Mouse (Mus musculus) heart, embryonic 10.5 days (tissue): ENCODE measurements around the gene Nol12. TPM values are rescaled to one million over a fixed set of nuclear protein-coding genes. Genes with fewer than 3 reads are reported as not detected.
A peak's percentile ranks its signal among the peaks of the same experiment; 100 is the strongest.

ENCODE experiments used
- DNase-seq: peaks from one replicate; pipeline ENCODE4 v3.0.0-alpha.2; 2017; ENCODE audit warnings: low spot score
- H3K27ac ChIP-seq: fragments of 300-500 bp; sonication (generic); 2 replicates; pipeline ENCODE4 v1.5.1; 2016; ENCODE audit warnings: mild to moderate bottlenecking
- H3K27me3 ChIP-seq: fragments of 300-500 bp; sonication (generic); 2 replicates; pipeline ENCODE4 v1.6.1; 2016; ENCODE audit warnings: mild to moderate bottlenecking; ENCODE audit not compliant: poor library complexity, insufficient read depth, severe bottlenecking
- H3K36me3 ChIP-seq: fragments of 300-500 bp; sonication (generic); 2 replicates; pipeline ENCODE4 v1.6.1; 2016; ENCODE audit warnings: mild to moderate bottlenecking, moderate library complexity
- H3K4me1 ChIP-seq: fragments of 300-500 bp; sonication (generic); 2 replicates; pipeline ENCODE4 v1.6.1; 2016; ENCODE audit warnings: mild to moderate bottlenecking
- H3K4me3 ChIP-seq: fragments of 300-500 bp; sonication (generic); 2 replicates; pipeline ENCODE4 v1.5.1; 2016; ENCODE audit warnings: mild to moderate bottlenecking, moderate library complexity
- H3K9me3 ChIP-seq: fragments of 300-500 bp; sonication (generic); 2 replicates; pipeline ENCODE4 v1.6.1; 2016; ENCODE audit warnings: mild to moderate bottlenecking, moderate library complexity
- WGBS: fragments of 180-500 bp; shearing (Covaris S2); methylation state at CpG from one replicate; pipeline ENCODE4 v1.1.7; 2016; 5-methylcytosine and 5-hydroxymethylcytosine counted together
- polyA plus RNA-seq: library from polyadenylated mRNA; unstranded; fragments of >200 nt; fragmentation: Nextera tagmentation; extraction: Ambion mirVana; gene quantifications from 2 replicates; pipeline ENCODE4 v1.2.1, GENCODE M21; 2016

Nol12 gene
- polyA plus RNA-seq, 1 experiment from 2014 or later = 70.0 TPM

DNA sequence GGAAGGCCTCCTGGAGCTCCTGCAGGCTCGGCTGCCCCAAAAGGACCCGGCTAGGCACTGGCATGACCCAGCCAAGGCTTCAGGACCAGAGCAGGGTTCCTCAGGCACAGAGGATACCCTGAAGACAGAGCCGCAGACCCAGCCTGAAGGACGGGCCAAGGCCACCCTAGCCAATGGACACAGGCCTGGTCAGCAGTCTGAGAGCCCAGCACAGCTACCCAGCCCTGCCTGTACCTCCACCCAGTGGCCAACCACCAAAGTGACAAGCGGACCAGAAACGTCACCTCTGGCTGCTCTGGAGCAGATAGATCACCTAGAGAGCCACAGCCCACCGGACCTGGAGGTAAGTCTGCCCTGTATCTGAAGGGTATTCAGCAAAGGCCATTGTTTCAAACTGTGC lies 39.2 kb downstream of the Nol12 start:
- H3K27ac ChIP-seq = 0 out of 2 replicates have a peak overlapping the region, but pooled peaks have one; percentile 31
- WGBS = 64% methylated on average over 7 of the region's 7 CpGs
- peaks cover 13% of the 10 kb centered on the region for H3K27me3 ChIP-seq
- H3K4me1 ChIP-seq = peaks cover 25% of the 10 kb centered on the region
- DNase-seq = peak; percentile 78
- H3K9me3 ChIP-seq = no peaks in the 10 kb centered on the region
- no peaks in the 10 kb centered on the region for H3K36me3 ChIP-seq
- no peak overlapping the region for H3K4me3 ChIP-seq

DNA sequence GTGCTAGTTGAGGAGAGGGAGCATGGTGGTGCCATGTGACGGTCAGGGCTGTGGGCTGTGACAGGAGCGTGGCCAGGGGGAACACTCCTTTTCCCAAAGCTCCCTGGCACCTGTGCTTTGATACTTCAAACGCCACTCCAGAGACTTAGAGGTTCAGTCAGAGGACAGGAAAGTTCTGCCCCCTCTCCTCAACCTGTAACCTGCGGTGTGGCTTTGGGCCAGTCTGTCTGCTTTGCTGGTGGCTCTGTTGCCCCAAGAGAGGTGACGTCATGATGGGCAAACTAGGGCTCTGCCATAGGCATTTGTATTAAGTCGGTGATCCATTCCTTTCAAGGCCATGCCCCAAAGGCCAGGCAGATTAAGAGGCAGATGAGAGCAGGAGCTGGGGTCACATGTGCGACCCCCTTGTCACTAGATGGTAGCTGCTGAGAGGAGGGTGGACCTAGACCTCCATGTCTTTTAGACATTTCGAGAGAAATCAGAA lies 43.0 kb downstream of the Nol12 start:
- no peaks in the 10 kb centered on the region for H3K9me3 ChIP-seq
- WGBS = 86% methylated on average over 8 of the region's 8 CpGs
- no peak overlapping the region for H3K4me3 ChIP-seq
- H3K27ac ChIP-seq = no peak overlapping the region
- no peak for DNase-seq
- H3K4me1 ChIP-seq = peaks cover 49% of the 10 kb centered on the region
- H3K27me3 ChIP-seq = peaks cover 9% of the 10 kb centered on the region
- H3K36me3 ChIP-seq = no peaks in the 10 kb centered on the region

DNA sequence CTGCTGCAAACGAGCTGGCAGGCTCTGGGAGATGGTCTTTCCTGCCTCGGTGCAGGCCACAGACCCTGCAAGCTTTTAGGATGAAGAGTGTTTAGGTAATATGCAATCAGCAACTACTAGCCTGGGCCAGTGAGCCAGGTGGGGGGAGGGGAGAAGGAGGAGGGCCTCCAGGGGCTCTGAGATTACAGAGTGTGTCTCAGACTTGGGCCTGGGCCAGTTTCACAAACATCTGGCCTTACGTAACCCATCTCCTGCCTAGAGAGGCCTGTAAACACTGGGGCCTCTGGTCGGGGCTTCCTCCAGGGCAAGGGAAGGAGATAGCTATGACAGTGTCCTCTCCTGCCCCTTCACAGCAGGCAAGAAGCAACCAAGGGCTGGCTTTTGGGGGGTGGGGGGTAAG lies 44.1 kb downstream of the Nol12 start:
- Histone ChIP-seq H3K9me3 (no peaks in the 10 kb centered on the region), H3K36me3 (no peaks in the 10 kb centered on the region), H3K27me3 (no peaks in the 10 kb centered on the region), H3K27ac (peak overlapping the region; percentile 85), H3K4me3 (peak overlapping the region; percentile 25), H3K4me1 (peaks cover 45% of the 10 kb centered on the region)
- peak; percentile 87 for DNase-seq
- whole genome bisulfite sequencing = 5% methylated on average over 4 of the region's 4 CpGs

DNA sequence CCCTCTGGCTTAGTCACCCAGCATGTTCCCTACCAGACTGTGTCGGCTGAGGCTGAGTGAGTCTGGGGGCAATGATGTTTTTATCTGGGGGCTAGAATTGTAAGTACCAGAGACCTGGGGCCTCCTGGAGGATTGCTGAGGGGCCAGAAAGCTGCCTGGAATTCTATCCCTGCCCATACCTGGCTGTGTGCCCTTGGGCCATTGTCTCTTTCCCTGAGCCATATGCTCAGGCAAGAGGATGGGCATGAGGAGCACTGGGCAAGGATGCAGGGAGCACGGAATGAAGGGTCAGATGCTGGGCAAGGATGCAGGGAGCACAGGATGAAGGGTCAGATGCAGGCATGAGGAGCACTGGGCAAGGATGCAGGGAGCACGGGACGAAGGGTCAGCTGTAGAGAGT lies 45.4 kb downstream of the Nol12 start:
- Histone ChIP-seq H3K36me3 (no peaks in the 10 kb centered on the region), H3K27ac (0 out of 2 replicates have a peak overlapping the region, but pooled peaks have one; percentile 85), H3K9me3 (no peaks in the 10 kb centered on the region), H3K27me3 (no peaks in the 10 kb centered on the region), H3K4me1 (peaks cover 54% of the 10 kb centered on the region), H3K4me3 (no peak overlapping the region)
- DNase-seq = no peak
- 85% methylated on average over 4 of the region's 4 CpGs for WGBS

DNA sequence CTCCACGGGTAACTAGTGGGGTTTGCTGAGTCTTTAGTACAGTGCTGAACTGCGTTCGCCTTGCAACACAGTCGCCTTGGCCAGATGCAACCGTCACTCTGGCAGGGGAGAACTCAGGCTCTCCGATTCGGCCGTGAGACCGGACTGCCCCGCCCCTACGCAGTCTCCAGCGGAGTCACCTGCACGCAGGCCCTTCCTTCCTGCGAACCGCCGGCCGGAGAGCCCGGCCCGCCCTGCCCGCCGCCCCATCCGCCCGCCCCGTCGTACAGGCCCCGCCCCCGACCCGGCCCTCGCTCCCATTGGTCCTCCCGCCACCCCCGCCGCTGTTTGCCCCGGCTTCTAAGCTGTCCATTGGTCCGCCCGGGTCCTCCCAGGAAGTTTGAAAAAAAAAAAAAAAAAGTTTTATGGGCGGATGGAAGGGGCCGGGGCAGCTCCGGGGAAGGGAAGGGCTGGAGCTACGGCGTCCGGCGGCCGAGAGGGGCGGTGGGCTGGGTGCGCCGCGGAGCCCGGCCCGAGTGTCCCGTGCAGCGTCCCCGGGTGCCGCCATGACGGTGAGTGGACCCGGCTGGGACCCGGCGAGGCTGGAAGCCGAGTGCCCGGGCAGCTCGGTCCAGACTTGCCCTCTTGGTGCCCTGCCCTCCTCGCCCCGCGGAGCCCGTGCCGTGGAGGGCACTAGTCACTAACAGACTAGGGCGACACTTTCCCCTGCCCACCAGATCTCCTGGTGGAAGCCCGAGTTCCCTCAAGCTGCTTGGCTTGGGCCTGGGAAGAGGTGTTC lies 48.1 kb downstream of the Nol12 start:
- Histone ChIP-seq H3K27me3 (no peaks in the 10 kb centered on the region), H3K4me3 (peak overlapping the region; percentile 91), H3K27ac (peak overlapping the region; percentile 96), H3K36me3 (0 out of 2 replicates have a peak, but pooled peaks cover under 1% of the 10 kb centered on the region), H3K4me1 (peaks cover 77% of the 10 kb centered on the region), H3K9me3 (no peaks in the 10 kb centered on the region)
- under 1% methylated on average over 62 of the region's 67 CpGs for WGBS
- DNase-seq = peak; percentile 97

DNA sequence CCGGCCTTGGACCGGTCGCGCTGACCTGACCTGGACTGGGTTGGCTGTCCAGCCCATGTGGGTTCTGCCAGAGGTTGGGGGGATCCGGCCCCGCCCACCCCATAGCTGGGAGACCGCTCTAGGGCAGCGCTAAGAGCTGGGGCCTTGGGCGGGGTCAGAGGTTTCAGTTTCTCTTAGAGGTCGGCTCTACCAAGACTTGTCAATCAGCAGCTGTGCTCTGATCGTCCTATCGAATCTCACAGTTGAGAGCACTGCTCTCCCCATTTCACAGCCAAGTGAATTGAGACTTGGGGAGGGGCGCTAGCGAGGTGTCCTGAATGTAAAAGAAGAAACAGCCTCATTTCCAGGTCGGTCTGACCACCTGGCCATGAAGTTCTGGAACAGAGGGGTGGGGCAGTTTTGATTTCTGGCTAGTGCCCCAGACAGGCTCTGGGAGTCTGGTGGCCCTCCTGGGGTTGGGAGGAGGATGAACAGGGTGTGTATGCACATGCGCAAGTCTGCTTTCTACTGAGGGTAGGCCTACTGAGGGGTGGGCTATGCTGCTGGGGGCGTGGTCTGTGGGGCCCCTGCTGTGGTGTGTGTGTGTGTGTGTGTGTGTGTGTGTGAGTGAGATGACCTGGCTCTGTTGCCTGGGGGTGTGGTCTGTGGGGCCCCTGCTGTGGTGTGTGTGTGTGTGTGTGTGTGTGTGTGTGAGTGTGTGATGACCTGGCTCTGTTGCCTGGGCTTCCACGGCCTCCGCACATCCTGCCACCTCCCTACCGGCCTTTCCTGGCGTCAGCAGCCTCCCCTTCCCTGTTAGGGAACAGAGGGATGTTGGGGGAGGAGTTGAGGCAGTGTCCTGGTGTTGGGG lies 48.9 kb downstream of the Nol12 start:
- WGBS = 1% methylated on average over 21 of the region's 21 CpGs
- Histone ChIP-seq H3K4me1 (peaks cover 78% of the 10 kb centered on the region), H3K9me3 (no peaks in the 10 kb centered on the region), H3K4me3 (peak overlapping the region; percentile 91), H3K27me3 (no peaks in the 10 kb centered on the region), H3K27ac (peak overlapping the region; percentile 96), H3K36me3 (peaks cover 8% of the 10 kb centered on the region)
- peak; percentile 90 for DNase-seq

DNA sequence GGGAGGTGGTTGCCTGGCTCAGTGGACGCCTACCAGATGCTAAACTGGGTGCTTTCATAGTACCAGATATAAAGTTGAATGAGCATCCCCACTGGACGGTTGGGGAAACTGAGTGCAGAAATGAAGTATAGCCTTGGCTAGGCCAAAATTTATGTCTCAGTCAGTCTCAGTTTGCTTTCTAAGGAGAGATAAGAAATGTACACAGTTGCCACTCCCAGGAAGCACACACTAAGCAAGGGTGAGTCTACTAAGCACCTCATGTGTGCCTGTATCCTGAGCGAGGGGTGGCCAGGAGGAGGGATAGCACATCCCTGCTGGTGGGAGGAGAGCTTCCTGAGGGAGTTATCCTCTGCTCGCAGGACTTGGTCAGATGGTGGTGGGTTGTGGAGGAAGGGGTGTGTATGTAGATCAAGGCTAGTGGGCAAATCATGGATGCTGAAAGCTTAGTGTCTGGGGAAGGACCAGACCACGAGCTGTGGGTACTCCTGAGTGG lies 49.6 kb downstream of the Nol12 start:
- Histone ChIP-seq H3K27me3 (no peaks in the 10 kb centered on the region), H3K27ac (peak overlapping the region; percentile 96), H3K36me3 (peaks cover 15% of the 10 kb centered on the region), H3K9me3 (no peaks in the 10 kb centered on the region), H3K4me1 (peaks cover 78% of the 10 kb centered on the region), H3K4me3 (peak overlapping the region; percentile 91)
- 28% methylated on average over 5 of the region's 5 CpGs for WGBS
- DNase-seq = no peak

DNA sequence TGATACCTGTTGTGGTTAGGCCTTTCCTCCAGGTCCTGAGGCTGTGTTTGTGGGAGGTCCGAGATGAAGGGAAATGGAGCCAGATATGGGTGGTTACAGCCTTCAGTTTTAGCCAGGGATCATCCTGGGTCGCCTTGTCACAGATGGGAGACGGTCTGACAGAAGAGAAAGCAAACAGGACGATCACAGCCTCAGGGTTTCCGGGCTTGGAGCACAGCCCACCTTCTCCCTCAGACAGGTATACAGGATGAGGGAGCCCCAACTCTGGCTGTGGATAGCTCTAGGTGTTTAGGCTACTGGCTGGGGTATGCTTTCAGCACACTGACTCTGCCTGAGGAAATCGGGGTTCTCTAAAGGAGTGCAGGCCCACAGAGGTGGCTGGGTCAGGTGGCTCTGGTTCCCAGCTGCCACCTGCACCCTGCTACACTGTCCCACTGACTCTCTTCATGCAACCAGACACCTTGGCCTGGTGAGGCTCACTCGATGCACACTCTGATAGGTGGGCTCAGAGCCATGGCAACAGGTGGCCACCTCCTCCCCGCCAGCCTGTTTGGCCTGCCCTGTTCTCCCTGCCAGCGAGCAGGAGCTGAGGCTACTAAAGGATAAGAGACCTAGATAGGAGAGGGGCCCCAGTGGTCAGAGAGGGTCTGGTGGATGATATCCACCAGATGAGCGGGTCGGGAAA lies 51.9 kb downstream of the Nol12 start:
- peaks cover 80% of the 10 kb centered on the region for H3K4me1 ChIP-seq
- peak overlapping the region; percentile 59 for H3K27ac ChIP-seq
- DNase-seq = no peak
- H3K36me3 ChIP-seq = peaks cover 38% of the 10 kb centered on the region
- 49% methylated on average over 11 of the region's 11 CpGs for WGBS
- H3K4me3 ChIP-seq = peak overlapping the region; percentile 16
- no peaks in the 10 kb centered on the region for H3K27me3 ChIP-seq
- H3K9me3 ChIP-seq = no peaks in the 10 kb centered on the region

DNA sequence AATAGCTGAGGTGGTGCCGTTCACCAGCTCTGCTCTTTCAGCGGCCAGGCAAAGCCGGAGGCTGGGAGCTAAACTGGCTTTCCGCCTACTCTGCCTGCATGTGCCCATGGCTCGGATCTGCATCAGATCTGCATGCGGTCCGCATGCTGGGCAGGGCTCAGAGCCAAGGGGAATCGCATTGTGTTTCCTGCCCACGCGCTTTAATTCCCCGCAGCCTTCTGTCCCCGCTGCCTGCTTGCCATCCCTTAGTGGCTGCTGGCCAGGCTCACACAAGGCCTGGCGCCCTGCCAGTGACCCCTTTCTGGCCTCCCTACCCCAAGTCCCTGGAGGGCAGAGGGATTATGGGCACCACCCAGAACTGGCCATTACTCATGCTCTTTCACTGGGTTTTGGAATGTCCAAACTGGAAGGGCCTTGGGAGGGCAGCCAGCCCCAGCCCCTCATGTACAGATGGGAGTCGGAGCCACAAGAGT lies 53.8 kb downstream of the Nol12 start:
- Histone ChIP-seq H3K36me3 (peaks cover 57% of the 10 kb centered on the region), H3K27me3 (no peaks in the 10 kb centered on the region), H3K27ac (peak overlapping the region; percentile 42; the same call in 1 of the 2 replicates), H3K4me1 (peaks cover 69% of the 10 kb centered on the region), H3K9me3 (no peaks in the 10 kb centered on the region), H3K4me3 (no peak overlapping the region)
- DNase-seq = no peak
- WGBS = 76% methylated on average over 14 of the region's 14 CpGs

DNA sequence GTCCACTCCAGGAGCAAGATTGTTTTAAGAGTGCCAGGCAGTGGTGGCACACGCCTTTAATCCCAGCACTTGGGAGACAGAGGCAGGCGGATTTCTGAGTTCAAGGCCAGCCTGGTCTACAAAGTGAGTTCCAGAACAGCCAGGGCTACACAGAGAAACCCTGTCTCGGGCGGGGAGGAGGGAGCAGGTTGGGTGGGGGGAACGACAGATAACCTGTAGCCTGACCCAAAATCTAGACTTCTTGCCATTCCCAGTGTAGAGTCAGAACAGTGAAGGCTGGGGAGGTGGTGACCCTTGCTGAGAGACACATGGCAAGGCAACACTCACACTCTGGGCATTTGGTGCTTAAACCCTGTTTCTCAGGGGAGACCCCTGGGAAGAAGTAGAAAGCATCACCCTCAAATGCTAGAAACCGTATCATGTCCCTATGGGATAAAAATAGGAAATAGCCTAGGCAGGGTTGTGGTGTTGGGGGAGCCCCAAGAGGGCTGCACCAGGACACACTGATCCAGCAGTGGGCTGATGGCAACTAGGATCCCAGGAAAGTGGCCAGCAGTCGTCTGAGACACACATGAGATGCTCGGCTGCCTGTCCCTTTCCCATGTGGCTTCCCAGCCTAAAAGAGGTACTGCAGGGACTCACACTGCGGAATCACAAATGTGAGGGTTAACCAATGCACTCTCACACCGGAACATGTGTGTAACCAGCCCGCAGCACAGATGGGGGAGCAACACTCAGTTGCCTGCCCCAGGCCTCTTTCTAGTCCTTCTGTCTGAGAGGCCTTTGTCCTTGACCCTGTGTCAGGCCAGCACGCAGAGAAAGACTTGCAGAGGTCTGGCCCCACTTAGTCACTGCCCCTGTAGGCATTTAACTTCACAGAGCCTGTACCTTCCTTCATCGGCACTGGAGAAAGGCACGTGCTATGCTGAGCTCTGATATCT lies 54.7 kb downstream of the Nol12 start:
- H3K4me1 ChIP-seq = peaks cover 60% of the 10 kb centered on the region
- no peaks in the 10 kb centered on the region for H3K27me3 ChIP-seq
- DNase-seq = no peak
- H3K36me3 ChIP-seq = peaks cover 66% of the 10 kb centered on the region
- 80% methylated on average over 14 of the region's 14 CpGs for WGBS
- peak overlapping the region; percentile 42; the same call in 1 of the 2 replicates for H3K27ac ChIP-seq
- no peaks in the 10 kb centered on the region for H3K9me3 ChIP-seq
- H3K4me3 ChIP-seq = no peak overlapping the region

DNA sequence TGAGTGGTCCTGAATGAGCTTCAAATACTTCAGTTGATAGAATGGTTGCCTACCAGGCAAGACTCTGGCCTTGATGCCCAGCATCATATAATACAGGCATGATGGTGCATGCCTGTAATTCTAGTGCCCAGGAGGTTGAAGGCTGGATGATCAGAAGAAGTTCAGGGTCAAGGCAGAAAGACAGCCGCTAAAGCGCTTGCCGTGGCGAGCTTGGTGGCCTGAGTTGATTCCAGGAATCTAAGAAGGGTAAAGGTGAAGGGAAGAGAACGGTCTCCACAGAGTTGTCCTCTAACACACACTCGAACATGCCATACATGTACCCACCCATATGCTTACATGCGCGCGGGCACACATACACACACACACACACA lies 55.3 kb downstream of the Nol12 start:
- Histone ChIP-seq H3K9me3 (no peaks in the 10 kb centered on the region), H3K27me3 (no peaks in the 10 kb centered on the region), H3K4me1 (peaks cover 54% of the 10 kb centered on the region), H3K27ac (peak overlapping the region; percentile 42; the same call in 1 of the 2 replicates), H3K4me3 (no peak overlapping the region), H3K36me3 (peaks cover 72% of the 10 kb centered on the region)
- 95% methylated on average over 9 of the region's 9 CpGs for WGBS
- DNase-seq = no peak
